ENCODE assay signal across 27 mouse cellular contexts in genomic region chr2:156602581-156602980, GRCm38 (mm10).
"Had no signal": no experiment of that assay in that cellular context is flagged by ENCODE, and none has a peak within 500 bp of the region (broad histone marks: within the 10 kb centered on the region; RNA-seq: fewer than 3 reads in every experiment).

No protein-coding gene starts in this region.

- H3K4me1 ChIP-seq: limb, embryonic 10.5 days; limb, embryonic 12.5 days; limb, embryonic 13.5 days; limb, embryonic 15.5 days; liver, embryonic 12.5 days; liver, embryonic 13.5 days; liver, embryonic 15.5 days; lung, embryonic 15.5 days; megakaryocyte, embryonic 14.5 days; midbrain, embryonic 10.5 days; midbrain, embryonic 12.5 days; midbrain, embryonic 13.5 days; midbrain, embryonic 15.5 days; neural tube, embryonic 12.5 days had no signal

- DNase-seq: left cerebral cortex, postnatal 4 days; liver; liver, embryonic 13.5 days; liver, postnatal 0 days; lung, adult 18-20 months; lung, embryonic 14.5 days; lung, postnatal 10 days; lung, postnatal 14 days; lung, postnatal 36 days; lung, postnatal 4 days; midbrain, embryonic 14.5 days had no signal

- H3K4me3 ChIP-seq: limb, embryonic 10.5 days; limb, embryonic 12.5 days; limb, embryonic 13.5 days; limb, embryonic 15.5 days; liver, embryonic 12.5 days; liver, embryonic 13.5 days; liver, embryonic 15.5 days; lung, embryonic 15.5 days; megakaryocyte, embryonic 14.5 days; midbrain, embryonic 10.5 days; midbrain, embryonic 12.5 days; midbrain, embryonic 13.5 days; midbrain, embryonic 15.5 days; myocyte; neural tube, embryonic 12.5 days had no signal

- ATAC-seq: liver, embryonic 12.5 days; liver, postnatal 0 days; lung, postnatal 0 days; midbrain, embryonic 13.5 days; midbrain, embryonic 15.5 days; midbrain, embryonic 16.5 days had no signal
